Mouse (Mus musculus): ENCODE measurements around the gene Shb. TPM values are rescaled to one million over a fixed set of nuclear protein-coding genes. Genes with fewer than 3 reads are reported as not detected.

The Shb gene
- polyA plus RNA-seq, 2 experiments, result 5.0 to 8.8 TPM

DNA sequence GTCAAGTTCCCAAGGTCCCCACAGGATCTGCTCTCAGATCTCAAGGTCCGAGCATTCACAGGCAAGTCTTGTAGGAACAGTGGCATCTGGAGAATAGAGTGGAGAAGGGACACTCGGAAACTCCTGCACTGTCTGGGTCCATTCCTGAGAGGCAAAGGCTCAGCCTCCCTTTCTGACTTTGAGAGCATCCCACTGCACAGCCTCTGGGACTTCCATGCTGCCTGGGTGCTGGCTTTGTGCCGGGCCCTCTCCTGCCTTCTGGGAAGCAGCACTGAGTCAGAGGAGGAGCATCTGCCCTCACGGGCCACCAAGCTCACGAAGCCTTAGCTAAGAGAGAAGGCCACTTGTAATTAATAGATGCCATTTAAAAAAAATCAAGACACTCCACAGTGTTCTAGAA, 37.3 kb upstream of the Shb start:
- Histone ChIP-seq H3K27ac (no peak overlapping the region), H3K36me3 (replicated peaks; ENCODE audit: control insufficient read depth, insufficient read depth, low read depth) (no peaks in the 10 kb centered on the region), H3K9ac (replicated peaks) (no peak overlapping the region), H3K27me3 (ENCODE audit: control insufficient read depth, insufficient read depth, low read length) (no peaks in the 10 kb centered on the region), H3K4me2 (ENCODE audit: low read depth) (no peak overlapping the region), H3K9me3 (ENCODE audit: control insufficient read depth, low read length) (no peaks in the 10 kb centered on the region), H3K4me3 (ENCODE audit: insufficient read depth in 1 of 2, low read depth in 2 of 2, low read length in 2 of 2) (no peak overlapping the region), H3K4me1 (replicated peaks; ENCODE audit: control insufficient read depth in 2 of 2, insufficient read depth in 2 of 2, low read length in 1 of 2) (no peaks in the 10 kb centered on the region)
- TF ChIP-seq CTCF (IDR thresholded peaks at IDR 0.05; ENCODE audit: low read depth) (no peak), EP300 (IDR thresholded peaks at IDR 0.05; ENCODE audit: low read depth) (no peak)
- no peak for DNase-seq (ENCODE audit: low read depth in 3 of 3, low spot score in 3 of 3)
- 57% methylated on average over 5 of the region's 5 CpGs for WGBS (ENCODE audit: insufficient replicate concordance)
- ATAC-seq (ENCODE audit: insufficient read depth), result no peak

DNA sequence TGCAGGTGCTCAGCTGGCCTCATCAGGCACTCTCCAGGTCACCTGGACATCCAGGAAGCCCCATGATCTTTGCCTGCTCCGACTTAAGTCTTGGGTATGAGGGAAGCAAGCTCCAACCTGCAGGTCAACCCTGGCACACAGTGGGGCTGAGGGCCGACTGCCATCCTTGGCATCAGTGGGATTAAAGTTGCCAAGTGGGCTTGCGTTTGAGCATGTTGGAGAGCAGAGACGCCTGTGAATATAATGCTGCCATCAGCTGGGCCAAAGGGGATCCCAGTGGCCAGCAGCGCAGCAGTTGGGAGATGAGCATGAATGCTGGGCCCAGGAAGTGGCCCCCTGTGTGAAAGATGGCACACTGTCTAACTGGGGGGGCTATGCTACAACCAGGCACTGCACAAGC, 25.9 kb upstream of the Shb start:
- DNase-seq (ENCODE audit: low read depth in 3 of 3, low spot score in 3 of 3), result no peak
- H3K4me2 ChIP-seq (ENCODE audit: low read depth), result no peak overlapping the region
- no peaks in the 10 kb centered on the region for H3K27me3 ChIP-seq (ENCODE audit: control insufficient read depth, insufficient read depth, low read length)
- H3K4me3 ChIP-seq (ENCODE audit: insufficient read depth in 1 of 2, low read depth in 2 of 2, low read length in 2 of 2), result no peak overlapping the region
- no peak for ATAC-seq (ENCODE audit: insufficient read depth)
- H3K36me3 ChIP-seq (replicated peaks; ENCODE audit: control insufficient read depth, insufficient read depth, low read depth), result no peaks in the 10 kb centered on the region
- no peak for TF ChIP-seq EP300 (IDR thresholded peaks at IDR 0.05; ENCODE audit: low read depth)
- no peak for TF ChIP-seq CTCF (IDR thresholded peaks at IDR 0.05; ENCODE audit: low read depth)
- H3K9me3 ChIP-seq (ENCODE audit: control insufficient read depth, low read length), result no peaks in the 10 kb centered on the region
- 62% methylated on average over 5 of the region's 5 CpGs for WGBS (ENCODE audit: insufficient replicate concordance)
- no peak overlapping the region for H3K9ac ChIP-seq (replicated peaks)
- no peaks in the 10 kb centered on the region for H3K4me1 ChIP-seq (replicated peaks; ENCODE audit: control insufficient read depth in 2 of 2, insufficient read depth in 2 of 2, low read length in 1 of 2)
- no peak overlapping the region for H3K27ac ChIP-seq

DNA sequence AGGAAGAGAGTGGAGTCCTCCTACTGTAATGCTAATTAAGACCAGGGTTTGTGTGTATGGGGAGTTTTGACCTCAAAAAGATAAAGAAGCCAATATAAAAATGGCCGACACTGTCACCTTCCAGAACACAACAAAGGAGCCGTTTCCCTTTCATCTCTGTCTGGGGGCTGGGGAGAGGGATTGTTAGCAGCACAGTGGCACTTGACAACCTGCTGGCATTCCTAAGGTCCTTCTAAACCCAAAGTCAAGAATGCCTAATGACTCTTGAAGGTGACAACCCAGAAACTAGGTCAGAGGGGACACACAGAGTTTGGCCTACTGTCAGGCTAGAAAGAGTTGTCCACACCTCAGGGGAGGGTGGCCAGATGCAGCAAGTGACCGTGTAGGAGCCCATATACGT, 20.3 kb upstream of the Shb start:
- no peak overlapping the region for H3K4me3 ChIP-seq (ENCODE audit: insufficient read depth in 1 of 2, low read depth in 2 of 2, low read length in 2 of 2)
- H3K36me3 ChIP-seq (replicated peaks; ENCODE audit: control insufficient read depth, insufficient read depth, low read depth), result no peaks in the 10 kb centered on the region
- TF ChIP-seq CTCF (IDR thresholded peaks at IDR 0.05; ENCODE audit: low read depth) (no peak), EP300 (IDR thresholded peaks at IDR 0.05; ENCODE audit: low read depth) (no peak)
- DNase-seq (ENCODE audit: low read depth in 3 of 3, low spot score in 3 of 3), result no peak
- H3K9me3 ChIP-seq (ENCODE audit: control insufficient read depth, low read length), result no peaks in the 10 kb centered on the region
- H3K4me1 ChIP-seq (replicated peaks; ENCODE audit: control insufficient read depth in 2 of 2, insufficient read depth in 2 of 2, low read length in 1 of 2), result no peaks in the 10 kb centered on the region
- 42% methylated on average over 4 of the region's 4 CpGs for WGBS (ENCODE audit: insufficient replicate concordance)
- no peak overlapping the region for H3K9ac ChIP-seq (replicated peaks)
- no peak overlapping the region for H3K27ac ChIP-seq
- H3K27me3 ChIP-seq (ENCODE audit: control insufficient read depth, insufficient read depth, low read length), result no peaks in the 10 kb centered on the region
- H3K4me2 ChIP-seq (ENCODE audit: low read depth), result no peak overlapping the region
- ATAC-seq (ENCODE audit: insufficient read depth), result no peak

DNA sequence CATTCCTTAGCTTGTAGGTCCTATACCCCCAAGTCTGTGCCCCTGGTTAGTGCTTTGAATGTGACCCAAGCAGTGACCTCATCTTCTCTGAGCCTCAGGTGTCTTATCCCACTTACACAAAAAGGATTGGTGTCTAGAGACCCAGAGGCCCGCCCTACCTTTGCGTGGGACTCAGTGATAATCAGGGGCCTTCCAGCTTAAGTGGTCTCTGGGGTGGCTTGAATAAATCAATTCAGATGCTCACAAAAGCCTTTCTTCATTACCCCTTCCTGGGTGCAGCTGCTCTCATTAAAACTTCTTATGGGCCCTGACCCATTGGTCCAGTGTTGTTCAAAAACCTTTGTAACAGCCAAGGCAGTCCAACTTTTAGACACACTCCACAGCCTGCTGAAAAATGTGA, 18.7 kb upstream of the Shb start:
- Histone ChIP-seq H3K4me2 (ENCODE audit: low read depth) (no peak overlapping the region), H3K36me3 (replicated peaks; ENCODE audit: control insufficient read depth, insufficient read depth, low read depth) (no peaks in the 10 kb centered on the region), H3K9me3 (ENCODE audit: control insufficient read depth, low read length) (no peaks in the 10 kb centered on the region), H3K27me3 (ENCODE audit: control insufficient read depth, insufficient read depth, low read length) (no peaks in the 10 kb centered on the region), H3K27ac (no peak overlapping the region), H3K9ac (replicated peaks) (no peak overlapping the region), H3K4me1 (replicated peaks; ENCODE audit: control insufficient read depth in 2 of 2, insufficient read depth in 2 of 2, low read length in 1 of 2) (no peaks in the 10 kb centered on the region), H3K4me3 (ENCODE audit: insufficient read depth in 1 of 2, low read depth in 2 of 2, low read length in 2 of 2) (no peak overlapping the region)
- no peak for DNase-seq (ENCODE audit: low read depth in 3 of 3, low spot score in 3 of 3)
- no peak for ATAC-seq (ENCODE audit: insufficient read depth)
- 65% methylated on average over 2 of the region's 2 CpGs for WGBS (ENCODE audit: insufficient replicate concordance)
- TF ChIP-seq EP300 (IDR thresholded peaks at IDR 0.05; ENCODE audit: low read depth) (no peak), CTCF (IDR thresholded peaks at IDR 0.05; ENCODE audit: low read depth) (no peak)

DNA sequence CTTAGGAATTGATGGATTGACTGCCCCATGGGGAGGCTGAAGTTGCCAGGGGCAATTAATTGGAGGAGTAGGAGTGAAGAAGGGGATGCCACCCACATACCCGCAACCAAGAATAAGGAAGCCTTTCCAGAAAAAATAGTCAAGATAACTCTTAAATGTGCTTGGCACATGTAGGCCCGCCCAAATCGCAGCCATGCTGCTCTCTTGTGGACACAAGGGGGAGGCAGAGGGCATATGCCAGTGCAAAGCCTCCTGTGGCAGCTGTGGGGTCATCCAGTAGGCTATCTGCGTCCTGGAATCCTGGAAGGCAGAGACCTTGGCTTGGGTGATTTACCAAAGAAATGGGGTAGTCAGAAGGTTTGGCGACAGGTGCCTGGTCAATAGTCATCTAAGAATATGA, 17.2 kb upstream of the Shb start:
- no peaks in the 10 kb centered on the region for H3K4me1 ChIP-seq (replicated peaks; ENCODE audit: control insufficient read depth in 2 of 2, insufficient read depth in 2 of 2, low read length in 1 of 2)
- peak; percentile 77 for TF ChIP-seq CTCF (IDR thresholded peaks at IDR 0.05; ENCODE audit: low read depth)
- TF ChIP-seq EP300 (IDR thresholded peaks at IDR 0.05; ENCODE audit: low read depth), result no peak
- no peak for ATAC-seq (ENCODE audit: insufficient read depth)
- no peak overlapping the region for H3K9ac ChIP-seq (replicated peaks)
- 62% methylated on average over 5 of the region's 5 CpGs for WGBS (ENCODE audit: insufficient replicate concordance)
- H3K27ac ChIP-seq, result no peak overlapping the region
- H3K4me3 ChIP-seq (ENCODE audit: insufficient read depth in 1 of 2, low read depth in 2 of 2, low read length in 2 of 2), result no peak overlapping the region
- no peak overlapping the region for H3K4me2 ChIP-seq (ENCODE audit: low read depth)
- no peaks in the 10 kb centered on the region for H3K27me3 ChIP-seq (ENCODE audit: control insufficient read depth, insufficient read depth, low read length)
- no peak for DNase-seq (ENCODE audit: low read depth in 3 of 3, low spot score in 3 of 3)
- no peaks in the 10 kb centered on the region for H3K9me3 ChIP-seq (ENCODE audit: control insufficient read depth, low read length)
- H3K36me3 ChIP-seq (replicated peaks; ENCODE audit: control insufficient read depth, insufficient read depth, low read depth), result no peaks in the 10 kb centered on the region
